Mouse (Mus musculus): Measurements from ENCODE around the gene Actl6a. TPM values are rescaled to one million over a fixed set of nuclear protein-coding genes. Genes with fewer than 3 reads are reported as not detected.
A peak's percentile ranks its signal among the peaks of the same experiment; 100 is the strongest.

The Actl6a gene
- total RNA-seq, 4 experiments from 2014 or later: 17.3 to 26.9 (median 20.3) TPM

DNA sequence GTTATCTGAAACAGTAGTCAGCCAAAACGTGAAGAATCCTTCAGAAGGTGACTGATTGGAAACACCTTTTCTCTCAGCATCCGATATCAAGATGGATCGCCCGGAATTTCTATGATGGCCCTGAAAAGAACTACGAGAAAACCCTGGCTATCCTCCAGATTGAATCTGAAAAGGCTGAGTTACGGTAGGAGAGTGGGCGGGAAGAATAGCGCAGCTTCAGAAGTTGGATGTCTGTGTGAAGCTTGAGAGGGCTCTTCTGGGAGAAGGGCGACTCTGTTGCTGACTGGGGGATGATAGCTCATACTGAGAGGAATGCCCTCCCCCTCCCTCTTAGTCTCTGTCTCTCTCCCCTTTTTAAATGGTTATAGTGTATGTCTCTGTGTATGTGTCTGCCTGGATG is 42.3 kb downstream of the Actl6a start:
- DNase-seq (ENCODE audit: low spot score): no peak

GRCm38 (mm10) chr3:32749820-32750579 is 43.9 kb downstream of the Actl6a start:
- no peak for DNase-seq (ENCODE audit: low spot score)

- peak; percentile 1 for DNase-seq (ENCODE audit: low spot score)
These were observed 48.4 kb downstream of the Actl6a start for GRCm38 (mm10) chr3:32754384-32754915.

DNA sequence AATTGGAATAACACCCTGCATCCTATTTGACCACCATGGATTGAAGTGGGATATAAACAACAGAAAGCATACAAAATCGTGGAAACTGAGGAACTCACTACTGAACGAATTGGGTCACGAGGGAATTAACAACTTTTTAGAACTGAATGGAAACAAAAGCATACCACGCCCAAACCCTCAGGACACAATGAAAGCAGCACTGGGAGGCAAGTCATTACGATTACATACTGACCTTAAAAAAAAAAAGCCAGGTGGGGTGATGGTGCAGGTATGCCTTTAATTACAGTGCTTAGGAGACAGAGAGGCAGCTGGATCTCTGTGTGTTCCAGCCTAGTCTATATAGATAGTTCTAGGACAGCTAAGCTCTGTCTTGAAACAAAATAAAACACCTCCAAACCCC is 53.1 kb downstream of the Actl6a start:
- DNase-seq (ENCODE audit: low spot score): no peak

DNA sequence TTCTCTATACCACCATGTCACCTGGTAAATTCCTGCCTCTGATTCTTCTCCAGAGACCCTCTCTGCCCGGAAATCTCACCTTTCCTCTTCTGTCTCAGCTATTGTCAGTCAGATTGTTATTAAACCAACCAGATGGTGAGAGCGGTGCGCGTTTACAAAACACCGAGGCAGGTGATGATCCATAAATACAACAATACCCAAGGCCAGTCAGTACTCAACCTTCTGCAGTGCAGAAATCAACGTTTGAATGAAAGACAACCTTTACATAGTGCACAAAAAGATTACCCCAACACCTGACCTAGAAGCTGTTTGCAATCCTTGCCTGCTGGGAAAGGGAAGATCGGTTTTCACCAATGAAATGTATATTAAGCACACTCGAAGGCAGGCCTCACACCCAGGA is 56.9 kb downstream of the Actl6a start:
- DNase-seq (ENCODE audit: low spot score): no peak

DNA sequence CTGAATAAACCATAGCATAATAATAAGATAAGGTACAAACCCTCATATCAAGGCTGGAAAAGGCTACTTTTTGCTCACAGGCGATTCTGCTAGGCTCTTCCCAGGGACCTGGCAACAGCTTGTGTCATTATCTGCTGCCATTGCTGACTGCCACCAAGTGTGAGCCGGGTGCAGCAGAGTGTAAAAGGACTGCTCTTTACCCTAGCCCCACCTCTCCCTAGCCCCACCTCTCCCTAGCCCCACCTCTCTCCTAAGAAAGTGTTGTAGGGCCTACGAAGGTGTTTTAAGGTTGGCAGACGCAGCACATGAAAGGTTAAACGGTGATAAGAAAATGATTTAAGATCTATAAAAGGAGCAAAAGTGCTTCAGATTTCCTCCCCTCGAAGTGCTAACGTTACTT is 57.8 kb downstream of the Actl6a start:
- no peak for DNase-seq (ENCODE audit: low spot score)

DNA sequence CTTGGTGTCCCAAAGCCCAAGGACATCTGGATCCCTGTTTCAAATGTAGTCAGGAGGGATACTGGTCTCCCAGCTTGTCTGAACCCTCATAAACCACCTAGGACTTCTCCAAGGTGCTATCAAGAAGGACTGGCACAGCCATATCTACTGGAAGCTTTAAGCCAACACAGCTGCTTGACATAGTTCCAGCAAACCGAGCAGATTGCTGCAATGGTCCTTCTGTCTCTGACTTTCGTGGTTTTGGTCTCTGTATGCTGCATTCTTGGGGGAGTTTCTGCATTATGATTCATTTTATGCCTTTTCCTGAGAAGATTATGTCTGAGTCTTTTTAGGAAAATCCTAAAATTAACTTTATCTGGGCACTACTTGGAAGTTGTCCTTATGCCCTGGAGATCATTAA is 64.7 kb downstream of the Actl6a start:
- DNase-seq (ENCODE audit: low spot score): no peak

Other genes starting within 250 kb of the Actl6a start
- not detected for gene Kcnmb3, start 214.1 kb upstream of the Actl6a start, total RNA-seq (2022)
- 10 to 100 TPM; 21.3 to 30.0 (median 25.8) TPM for gene Zfp639, start 196.0 kb upstream of the Actl6a start, total RNA-seq (2022)
- 100 to 1,000 TPM; 446 to 480 (median 447) TPM for gene Mfn1, start 176.8 kb upstream of the Actl6a start, total RNA-seq (2022)
- 10 to 100 TPM in 2 of 4 experiments, 1 to 10 TPM in 2; 6.9 to 14.1 (median 10.9) TPM for gene Gnb4, start 89.7 kb upstream of the Actl6a start, total RNA-seq (2022)
- 100 to 1,000 TPM; 836 to 865 (median 854) TPM for gene Ndufb5, start 30.7 kb downstream of the Actl6a start, total RNA-seq (2022)
- 10 to 100 TPM; 30.1 to 41.5 (median 36.4) TPM for gene Mrpl47, start 31.3 kb downstream of the Actl6a start, total RNA-seq (2022)
- gene Usp13, start 111.2 kb downstream of the Actl6a start, total RNA-seq (2022): 100 to 1,000 TPM; 207 to 235 (median 219) TPM